Mouse (Mus musculus) mesoderm, embryonic 11.5 days (tissue): ENCODE data around the gene Tmem263.

ENCODE experiments used
- DNase-seq: peaks from one replicate; pipeline ENCODE4 v3.0.0-alpha.2; 2012; ENCODE audit warnings: low read depth, low spot score

The Tmem263 gene

DNA sequence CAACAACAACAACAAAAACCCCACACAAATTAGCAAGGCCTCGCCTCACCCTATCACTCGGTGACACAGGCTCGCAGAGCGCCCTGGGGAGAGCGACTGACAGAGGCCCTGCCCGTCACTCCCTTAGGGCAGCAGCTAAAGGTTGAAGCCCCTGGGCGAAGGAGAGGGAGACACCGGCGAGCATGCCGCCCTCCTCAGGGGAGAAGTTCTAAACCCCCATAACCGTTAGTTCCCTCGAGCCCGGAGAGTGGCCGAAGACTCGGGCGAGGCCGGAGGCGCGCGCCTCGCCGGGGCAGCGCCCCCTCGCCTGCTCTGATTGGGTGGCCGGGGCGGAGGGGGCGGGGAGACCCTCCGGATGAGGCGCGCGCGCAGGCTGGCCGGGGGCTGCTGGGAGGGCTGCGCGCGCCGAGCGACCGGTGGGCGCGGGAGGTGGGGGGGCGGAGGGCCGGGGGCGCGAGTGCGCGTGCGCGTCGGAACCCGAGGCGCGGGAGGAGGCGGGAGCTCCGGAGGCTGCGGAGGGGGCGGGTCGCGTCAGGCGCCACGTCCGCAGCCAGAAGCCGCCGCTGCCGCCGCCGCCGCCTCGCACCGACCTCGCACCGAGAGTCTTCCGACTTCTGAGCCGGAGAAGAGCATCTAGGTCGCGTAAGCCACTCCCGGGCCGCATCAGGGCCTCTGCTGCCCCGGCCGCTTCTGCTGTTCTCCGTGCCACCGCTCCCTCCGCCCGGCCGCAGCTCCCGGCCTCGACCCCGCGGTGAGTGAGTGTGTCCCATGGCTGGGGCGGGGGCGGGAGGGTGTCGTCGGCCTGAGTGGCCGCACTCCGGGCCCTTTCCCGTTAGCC, at the start of gene Tmem263, which contains the start of gene Fhl4:
TSS of gene Tmem263 (plus strand) at position 381 of the 838 bp plus-strand sequence.
TSS of gene Fhl4 (minus strand) at position 249 of the 838 bp plus-strand sequence.
- DNase-seq = peak; percentile 95

DNA sequence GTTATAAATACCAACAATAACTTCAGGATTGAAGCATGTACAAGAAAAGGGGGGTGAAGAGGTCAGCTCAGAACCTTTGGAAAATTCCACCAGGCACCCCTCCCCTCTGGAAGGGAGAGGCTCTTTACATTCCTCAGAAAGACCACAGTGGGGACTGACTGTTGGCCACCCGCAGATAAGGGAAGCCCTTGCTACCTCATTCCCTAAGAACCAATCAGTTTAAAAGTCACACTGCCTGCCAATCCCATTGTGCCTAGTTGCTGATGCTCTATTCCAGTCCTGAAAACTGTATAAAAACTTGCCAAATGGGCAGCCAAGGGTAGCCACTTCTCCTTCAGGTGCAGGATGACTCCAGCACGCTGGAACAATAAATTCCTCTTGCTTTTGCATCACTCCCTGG, 47.6 kb upstream of the Tmem263 start:
- no peak for DNase-seq

DNA sequence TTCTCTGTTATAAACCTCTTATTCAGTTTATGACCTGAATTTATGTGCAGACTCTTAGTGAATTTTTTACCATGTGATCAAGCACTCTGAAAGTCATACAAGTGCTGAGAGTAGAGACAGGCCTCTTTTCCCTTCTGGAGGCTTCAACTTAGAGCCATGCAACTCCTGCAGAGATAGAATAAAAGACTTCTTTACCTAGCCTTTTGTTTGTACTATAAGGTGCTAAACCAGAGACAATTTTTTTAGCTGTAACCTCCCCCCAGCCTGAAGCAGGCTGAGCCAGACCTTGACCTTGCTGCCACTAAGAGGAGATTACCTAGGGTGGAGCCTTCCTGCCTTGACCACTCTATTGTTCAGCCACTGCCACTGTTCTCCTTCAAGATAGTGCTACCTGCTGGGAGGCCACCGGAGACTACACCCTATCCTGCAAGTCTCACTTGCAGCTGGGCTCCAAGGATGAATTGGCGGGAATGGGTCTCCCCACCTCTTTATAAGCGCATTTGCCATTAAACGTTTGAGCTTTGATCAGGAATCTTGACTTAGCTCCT, 30.7 kb upstream of the Tmem263 start:
- DNase-seq = no peak

DNA sequence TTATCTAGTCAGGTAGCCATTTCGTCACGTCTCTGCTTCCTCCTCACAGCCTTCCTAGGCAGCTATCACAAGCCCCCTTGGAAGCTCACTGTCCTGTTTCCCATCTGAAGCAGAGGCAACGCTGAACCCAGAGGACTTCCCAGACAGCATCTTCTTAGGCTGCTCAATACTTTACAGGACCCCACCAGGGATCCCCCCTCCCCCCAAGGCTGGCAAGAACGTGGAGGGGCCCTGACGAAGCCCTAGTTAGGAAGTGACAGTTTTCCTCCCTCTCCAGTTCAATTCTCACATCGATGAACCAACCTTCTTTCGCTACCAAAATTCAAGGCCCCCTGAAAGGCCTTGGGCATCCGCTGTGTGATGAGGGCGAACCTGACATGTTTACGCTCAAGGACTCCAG, 586 bp upstream of the Tmem263 start:
- DNase-seq = no peak

DNA sequence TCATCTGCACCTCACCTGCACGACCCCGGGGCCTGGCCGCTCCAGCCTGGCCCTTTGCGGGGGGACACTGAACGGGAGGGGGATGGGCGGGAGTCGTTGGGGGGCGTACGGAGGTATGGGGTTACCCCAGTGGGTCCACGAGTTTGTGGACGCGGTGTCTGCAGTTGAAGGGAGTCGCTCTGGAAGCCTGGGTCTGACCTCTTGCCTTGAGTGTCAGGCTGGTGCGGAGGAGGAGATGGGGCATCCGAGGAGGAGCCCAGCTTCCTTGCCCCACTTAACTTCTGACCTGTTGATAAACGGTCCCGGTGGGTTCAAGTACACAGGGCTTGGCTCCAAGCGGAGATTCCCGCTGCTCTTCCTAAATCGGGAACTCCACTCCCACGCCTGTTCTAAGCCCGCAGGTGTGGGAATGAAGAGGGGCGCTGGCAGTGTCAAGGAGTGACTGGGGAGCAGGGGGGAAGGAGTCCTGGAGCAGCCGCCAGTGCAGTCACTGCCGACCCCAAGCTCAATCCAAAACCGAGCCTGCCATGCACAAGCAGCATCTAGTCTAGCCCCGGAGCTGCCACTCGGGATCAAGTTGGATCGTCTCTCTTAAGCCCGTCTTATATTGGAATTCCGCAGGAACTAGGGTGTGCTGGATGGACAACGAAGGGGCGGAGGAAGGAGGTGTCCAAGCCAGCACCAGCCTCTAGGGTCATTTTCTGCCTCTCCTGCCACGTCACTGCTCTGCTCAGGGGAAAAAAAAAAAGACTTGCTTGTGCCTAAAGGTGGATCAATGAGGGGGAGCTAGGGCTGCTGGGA, 858 bp downstream of the Tmem263 start:
- peak; percentile 69 for DNase-seq

DNA sequence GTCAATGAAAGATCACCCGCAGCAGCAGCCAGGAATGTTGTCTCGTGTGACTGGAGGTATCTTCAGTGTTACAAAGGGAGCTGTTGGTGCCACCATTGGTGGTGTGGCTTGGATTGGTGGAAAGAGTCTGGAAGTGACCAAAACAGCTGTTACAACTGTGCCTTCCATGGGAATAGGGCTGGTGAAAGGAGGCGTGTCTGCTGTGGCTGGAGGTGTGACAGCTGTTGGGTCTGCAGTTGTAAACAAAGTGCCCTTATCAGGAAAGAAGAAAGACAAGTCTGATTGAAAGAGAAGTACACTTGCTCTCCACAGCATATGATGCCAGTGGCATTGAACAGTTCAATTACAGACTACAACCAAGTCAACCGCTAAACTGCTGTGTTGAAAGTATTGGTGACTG, 12.0 kb downstream of the Tmem263 start:
- no peak for DNase-seq

DNA sequence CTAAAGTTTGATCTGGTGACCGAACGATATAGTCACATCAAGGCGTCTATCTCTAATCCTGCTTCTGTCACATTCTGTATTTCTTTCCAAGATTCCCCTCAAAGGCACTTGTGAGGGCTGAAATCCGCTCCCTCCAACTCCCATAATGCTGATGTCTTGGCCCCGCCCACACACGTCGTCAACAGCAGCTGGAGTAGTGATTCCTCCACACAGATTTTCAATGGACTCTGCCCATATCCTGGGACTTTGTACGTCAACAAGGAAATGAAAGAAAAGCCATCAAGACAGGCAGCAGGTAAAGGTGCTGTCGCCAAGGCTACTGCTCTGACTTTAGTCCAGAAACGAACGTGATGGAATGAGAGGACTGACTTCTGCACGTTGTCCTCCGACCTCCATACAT, 22.8 kb downstream of the Tmem263 start:
- no peak for DNase-seq

DNA sequence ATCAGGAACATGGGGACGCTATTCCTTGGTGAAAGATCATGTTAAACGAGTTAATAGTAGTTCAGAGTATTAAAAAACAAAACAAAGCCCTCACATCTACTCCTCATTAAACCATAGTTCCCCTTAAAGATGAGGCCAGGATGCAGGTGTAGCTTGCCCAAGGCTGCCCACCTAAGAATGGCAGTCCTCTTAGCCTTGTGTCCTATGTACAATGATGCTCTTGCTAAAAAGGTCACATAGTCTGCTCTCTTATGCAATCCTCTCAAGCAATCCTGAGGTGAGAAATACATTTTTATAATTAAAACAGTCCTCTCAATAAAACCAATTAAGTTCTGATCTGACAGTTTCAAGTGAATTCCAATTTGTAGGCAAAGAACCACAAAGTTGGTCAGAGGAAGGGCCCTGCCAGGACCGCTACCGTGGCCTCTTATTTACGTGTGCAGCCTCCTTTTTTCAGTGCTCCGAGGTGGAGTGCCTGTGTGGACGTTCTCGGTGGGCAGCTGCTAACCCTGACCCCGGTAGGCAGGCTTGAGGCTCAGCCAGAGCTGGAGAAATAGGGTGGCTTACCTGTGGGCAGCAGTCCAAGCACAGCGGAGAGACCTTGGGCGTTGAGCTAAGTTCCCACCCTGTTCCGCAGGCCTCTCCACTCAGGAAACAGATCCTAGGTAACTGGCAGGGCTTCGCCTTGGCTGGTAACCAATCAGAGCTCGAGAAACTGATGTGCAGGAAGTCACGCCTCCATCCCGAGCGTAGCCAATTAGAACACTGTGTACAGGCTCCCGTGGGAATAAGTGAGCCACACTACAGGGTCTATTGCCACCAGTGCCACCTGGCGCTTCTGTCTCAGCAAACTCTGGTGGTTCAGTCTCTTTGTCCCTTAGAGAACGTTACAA, 25.2 kb downstream of the Tmem263 start, which contains the start of gene Mterf2:
TSS of gene Mterf2 (minus strand) at position 633 of the 893 bp plus-strand sequence.
- peak; percentile 97 for DNase-seq

DNA sequence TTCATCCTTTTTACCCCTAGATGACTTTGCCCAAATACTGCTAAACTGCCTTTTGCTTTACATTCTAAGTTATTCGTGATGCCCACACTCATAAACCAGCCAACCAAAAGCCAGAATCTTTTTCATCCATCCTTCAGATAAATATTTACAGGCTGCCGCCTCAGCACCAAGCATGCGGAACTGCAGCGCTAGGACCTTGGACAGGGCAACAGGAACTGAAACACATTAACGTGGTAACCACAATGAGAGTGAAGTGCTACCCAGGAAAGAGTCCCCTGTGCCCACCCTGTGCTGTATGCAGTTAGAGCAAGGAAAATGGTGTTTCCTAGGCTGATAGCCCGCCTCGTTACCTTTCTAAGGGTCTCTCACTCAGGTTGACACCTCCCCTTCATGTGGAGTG, 26.0 kb downstream of the Tmem263 start:
- DNase-seq = peak; percentile 24

DNA sequence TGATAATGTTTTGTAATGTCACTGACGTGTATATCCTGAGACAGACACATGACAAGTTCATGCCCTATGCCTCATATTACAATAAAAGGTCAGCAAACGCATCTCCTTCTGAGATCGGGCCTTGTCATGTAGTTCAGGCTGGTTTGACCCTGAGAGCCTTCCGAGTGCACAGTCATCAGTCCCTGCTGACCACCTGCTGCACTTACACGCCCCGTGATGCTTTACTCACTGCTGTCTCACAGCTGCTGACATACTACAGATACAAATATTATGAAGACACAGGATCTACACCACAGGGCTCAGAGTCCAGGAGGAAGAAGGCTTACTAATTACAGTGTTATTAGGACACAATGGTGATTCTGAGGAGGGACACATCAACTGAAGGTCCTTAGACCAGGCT, 34.1 kb downstream of the Tmem263 start:
- DNase-seq = no peak

DNA sequence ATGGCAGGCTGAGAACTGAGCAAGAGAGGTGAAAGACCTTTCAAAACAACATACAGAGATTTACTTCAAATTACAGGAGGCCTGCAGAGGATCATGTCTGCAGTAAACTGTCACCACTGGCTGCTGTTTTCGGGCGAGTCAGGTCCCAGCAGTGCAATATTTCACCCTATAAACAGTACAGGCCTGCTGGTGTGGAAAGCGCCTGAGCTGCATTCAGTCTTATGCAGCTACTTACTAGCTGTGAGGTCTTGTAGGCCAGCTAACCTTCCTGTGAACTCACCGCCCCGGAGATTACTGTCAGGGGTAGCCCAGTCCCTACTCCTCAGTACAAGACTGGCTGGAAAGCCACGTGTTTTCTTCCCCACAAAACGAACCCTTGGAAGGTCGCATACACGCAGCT, 39.0 kb downstream of the Tmem263 start:
- peak; percentile 12 for DNase-seq

DNA sequence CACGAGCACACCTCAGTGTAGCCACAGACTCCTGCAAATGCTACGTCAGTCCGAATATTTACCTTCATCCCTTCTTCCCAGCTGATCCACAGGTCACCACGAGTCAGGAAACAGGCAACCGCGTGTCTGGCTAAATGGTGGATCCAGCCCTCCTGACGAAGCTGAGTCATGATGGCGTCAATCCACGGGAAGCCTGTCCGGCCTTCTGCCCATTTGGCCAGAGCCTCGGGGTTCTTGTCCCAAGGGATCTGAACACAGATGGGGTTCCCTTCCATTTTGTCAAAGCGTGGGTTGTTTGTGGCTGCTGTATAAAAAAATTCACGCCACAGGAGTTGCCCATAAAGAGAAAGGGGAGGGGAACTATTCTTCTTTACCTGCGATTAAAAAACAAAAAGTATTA, 43.9 kb downstream of the Tmem263 start:
- DNase-seq = no peak

DNA sequence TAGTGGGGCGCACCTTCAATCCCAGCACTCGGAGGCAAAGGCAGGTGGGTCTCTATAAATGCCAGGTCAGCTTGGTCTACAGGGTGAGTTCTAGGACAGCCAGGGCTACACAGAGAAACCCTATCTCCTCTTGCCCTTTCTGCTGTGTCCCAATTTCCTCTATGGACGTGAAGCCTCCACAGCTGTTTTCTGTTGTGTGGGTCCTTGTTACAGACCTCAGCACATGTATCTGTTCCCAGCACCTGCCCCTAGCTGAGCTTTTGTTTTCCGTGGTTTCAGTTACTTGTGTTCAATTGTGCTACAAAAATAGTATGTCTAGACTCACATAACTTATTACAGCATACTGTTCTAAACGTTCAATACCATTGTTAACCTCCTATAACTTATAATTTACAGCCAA, 46.8 kb downstream of the Tmem263 start:
- DNase-seq = no peak

DNA sequence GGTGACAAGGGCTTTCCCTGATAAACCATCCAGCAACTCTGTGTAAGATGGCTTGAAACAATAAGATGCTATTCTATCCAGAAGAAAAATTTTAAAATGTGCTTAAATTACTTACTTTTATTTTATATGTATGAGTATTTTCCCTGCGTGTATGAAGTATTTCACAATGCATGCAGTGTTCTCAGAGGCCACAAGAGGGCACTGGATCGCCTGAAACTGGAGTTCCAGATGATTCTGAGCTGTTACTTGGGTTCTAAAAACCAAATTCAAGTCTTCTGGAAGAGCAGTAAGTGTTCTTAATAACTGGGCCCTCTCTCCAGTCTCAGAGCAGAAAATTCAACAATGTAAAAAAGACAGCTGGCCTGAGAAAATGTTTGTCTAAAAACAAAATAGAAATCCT, 51.8 kb downstream of the Tmem263 start:
- DNase-seq = peak; percentile 50

DNA sequence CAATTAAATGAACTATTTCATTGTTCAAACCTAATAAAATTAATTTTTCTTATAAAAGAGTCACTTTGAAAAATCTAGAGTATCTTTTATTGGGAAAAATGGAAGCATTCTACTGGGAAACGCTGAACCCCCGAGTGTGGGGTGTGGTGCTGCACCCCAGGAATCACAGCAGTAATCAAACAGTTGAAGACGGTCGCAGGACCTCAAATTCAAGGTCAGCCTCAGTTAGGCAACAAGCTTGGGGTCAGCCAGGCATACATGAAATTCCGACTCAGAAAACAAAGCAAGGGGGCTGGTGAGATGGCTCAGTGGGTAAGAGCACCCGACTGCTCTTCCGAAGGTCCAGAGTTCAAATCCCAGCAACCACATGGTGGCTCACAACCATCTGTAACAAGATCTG, 55.0 kb downstream of the Tmem263 start:
- DNase-seq = no peak

DNA sequence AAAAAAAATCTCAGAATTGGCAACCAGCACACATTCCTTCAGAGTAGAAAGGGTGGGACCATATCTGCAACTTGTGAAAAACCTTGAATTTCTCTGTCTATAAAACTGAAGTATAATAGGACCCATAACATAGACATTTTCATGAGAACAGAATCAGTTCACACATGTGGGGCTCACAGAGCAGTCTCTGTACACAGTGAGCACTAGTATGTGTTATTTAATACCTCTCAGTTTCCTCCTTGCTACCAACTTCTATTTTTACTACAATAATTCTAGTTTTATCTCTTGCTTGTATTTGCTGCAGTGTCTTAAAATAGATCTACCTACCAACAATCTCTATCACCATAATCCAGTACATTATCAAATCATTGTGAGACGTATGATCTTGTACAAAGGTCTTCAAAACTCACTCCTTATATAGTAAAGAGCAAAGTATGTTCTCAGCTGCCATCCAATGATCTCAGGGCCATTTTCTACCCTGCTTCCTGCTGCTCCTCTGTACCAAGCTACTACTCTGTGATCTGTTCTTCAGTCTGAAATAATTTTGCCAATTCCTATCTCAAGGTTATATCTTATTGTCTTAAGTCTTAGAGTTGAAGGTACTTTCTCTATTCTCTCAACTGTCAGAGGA, 57.7 kb downstream of the Tmem263 start:
- DNase-seq = no peak

DNA sequence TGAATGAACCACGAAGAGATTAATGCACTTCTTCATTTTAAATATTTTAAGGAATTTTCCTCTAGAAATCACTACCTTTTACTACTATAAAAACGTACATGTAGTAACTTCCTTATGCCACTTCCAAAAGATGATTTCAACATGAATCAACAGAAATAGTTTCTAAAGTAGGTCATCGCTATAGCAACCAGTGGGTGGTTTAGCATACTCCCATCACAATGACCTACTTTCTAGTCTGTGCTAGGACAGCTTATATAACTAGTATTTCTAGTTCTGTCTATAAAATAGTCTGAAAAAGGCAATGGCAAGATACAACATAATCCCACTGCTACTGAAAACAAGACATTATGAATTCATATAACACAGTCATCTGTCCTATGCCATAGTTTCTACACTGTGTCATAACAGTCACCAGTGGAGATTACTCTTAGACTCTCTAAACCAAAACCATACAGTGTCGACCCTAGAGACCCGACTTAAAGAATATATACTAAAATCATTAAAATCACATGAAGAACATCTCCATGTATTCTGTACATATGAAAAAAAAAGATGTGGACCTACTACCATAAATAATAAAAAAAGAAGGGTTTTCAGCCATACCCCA, 59.4 kb downstream of the Tmem263 start:
- DNase-seq = peak; percentile 24

DNA sequence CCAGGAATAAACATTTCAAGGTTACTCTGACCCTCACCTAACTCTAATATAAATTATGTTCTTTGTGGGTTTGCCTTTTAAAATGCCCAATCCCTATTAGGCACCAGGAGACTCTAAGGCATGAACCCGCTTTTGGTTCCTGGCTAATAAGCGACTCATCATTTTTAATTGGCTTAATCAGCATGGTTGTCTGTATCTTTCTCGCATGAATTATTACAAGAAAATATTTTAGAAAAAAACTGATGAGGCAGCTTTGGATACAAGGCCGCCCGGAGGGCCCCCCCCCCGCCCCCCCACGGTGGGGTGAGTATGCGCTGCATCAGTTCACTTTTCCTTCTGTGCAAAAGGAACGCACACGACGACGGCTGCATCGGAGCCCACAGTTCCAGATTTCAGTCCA, 62.4 kb downstream of the Tmem263 start:
- DNase-seq = no peak

DNA sequence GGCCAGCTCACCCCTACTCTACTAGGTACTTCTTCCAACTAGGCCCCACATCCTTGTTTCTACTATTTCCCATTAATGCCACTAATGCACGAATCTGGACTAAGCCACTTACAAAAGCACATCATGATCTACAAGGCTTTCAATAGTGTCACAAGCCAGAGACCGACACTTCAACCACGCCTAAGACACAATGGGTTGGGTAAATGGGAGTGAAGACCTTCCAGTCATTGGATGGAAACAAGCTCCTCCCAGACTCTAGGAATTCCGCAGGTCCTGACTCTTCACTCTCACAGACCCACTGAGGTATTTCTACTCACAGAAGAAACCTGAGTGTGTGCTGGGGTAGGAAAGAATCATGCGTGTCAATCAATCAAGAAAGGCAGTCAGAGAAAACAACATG, 62.9 kb downstream of the Tmem263 start:
- no peak for DNase-seq
